In genomic region chrX:52612806-52613205, GRCm38 (mm10) we compare ENCODE assay signal across 8 mouse cellular contexts. TPM values are rescaled to one million over a fixed set of nuclear protein-coding genes. Genes with fewer than 3 reads are reported as not detected.
DNase-seq lines count a peak whose midpoint lies in the region; ATAC-seq and TF ChIP-seq lines count a peak whose summit lies in the region.

No protein-coding gene starts in this region.

- peak overlapping the region; percentile 76 for H3K27ac ChIP-seq in kidney, postnatal 0 days
- peak overlapping the region; percentile 88 for H3K27ac ChIP-seq in embryonic facial prominence, embryonic 14.5 days (replicated peaks; ENCODE audit: low read depth, low read length)
- no peak overlapping the region for H3K27ac ChIP-seq in hindbrain, postnatal 0 days

- H3K27me3 ChIP-seq in kidney, postnatal 0 days (ENCODE audit: insufficient read depth, low read length): no peaks in the 10 kb centered on the region
- H3K27me3 ChIP-seq in embryonic facial prominence, embryonic 14.5 days (replicated peaks; ENCODE audit: control insufficient read depth, insufficient read depth, low read length): peaks cover 15% of the 10 kb centered on the region
- no peaks in the 10 kb centered on the region for H3K27me3 ChIP-seq in hindbrain, postnatal 0 days (ENCODE audit: insufficient read depth, low read length)

- H3K9me3 ChIP-seq in kidney, postnatal 0 days (replicated peaks; ENCODE audit: low read length): no peaks in the 10 kb centered on the region
- H3K9me3 ChIP-seq in embryonic facial prominence, embryonic 14.5 days (ENCODE audit: control insufficient read depth, low read length): no peaks in the 10 kb centered on the region
- no peaks in the 10 kb centered on the region for H3K9me3 ChIP-seq in hindbrain, postnatal 0 days (ENCODE audit: low read length)

- 19% methylated on average over 12 of the region's 12 CpGs for WGBS in kidney, postnatal 0 days
- whole genome bisulfite sequencing in embryonic facial prominence, embryonic 14.5 days: 20% methylated on average over 10 of the region's 12 CpGs
- 18% methylated on average over 12 of the region's 12 CpGs for WGBS in hindbrain, postnatal 0 days

- no peaks in the 10 kb centered on the region for H3K4me1 ChIP-seq in kidney, postnatal 0 days (replicated peaks; ENCODE audit: insufficient read depth, low read length)
- peaks cover 3% of the 10 kb centered on the region; the same call in 1 of the 2 replicates for H3K4me1 ChIP-seq in embryonic facial prominence, embryonic 14.5 days (ENCODE audit: control insufficient read depth, insufficient read depth, low read length)
- no peaks in the 10 kb centered on the region for H3K4me1 ChIP-seq in hindbrain, postnatal 0 days (ENCODE audit: insufficient read depth, low read length)

- peak overlapping the region; percentile 64 for H3K4me2 ChIP-seq in kidney, postnatal 0 days (ENCODE audit: low read length)
- peak overlapping the region; percentile 53 for H3K4me2 ChIP-seq in embryonic facial prominence, embryonic 14.5 days (ENCODE audit: low read depth, low read length)
- peak overlapping the region; percentile 70 for H3K4me2 ChIP-seq in hindbrain, postnatal 0 days (ENCODE audit: low read depth, low read length)

- no peak for DNase-seq in kidney, postnatal 0 days (ENCODE audit: low spot score)
- DNase-seq in kidney, adult 8-10 months: no peak
- no peak for DNase-seq in embryonic facial prominence, embryonic 14.5 days (ENCODE audit: low spot score)
- DNase-seq in hindbrain, postnatal 0 days (ENCODE audit: low spot score): no peak
- DNase-seq in neural tube, embryonic 10.5 days (ENCODE audit: extremely low spot score, low spot score): peak; percentile 26
- no peak for DNase-seq in MN1 (ENCODE audit: low spot score)
- no peak for DNase-seq in layer of hippocampus, adult 9-10 months (ENCODE audit: low spot score)

- peak overlapping the region; percentile 50 for H3K4me3 ChIP-seq in kidney, postnatal 0 days (replicated peaks; ENCODE audit: low read depth, low read length)
- H3K4me3 ChIP-seq in embryonic facial prominence, embryonic 14.5 days (ENCODE audit: low read depth, low read length): peak overlapping the region; percentile 54
- H3K4me3 ChIP-seq in hindbrain, postnatal 0 days (ENCODE audit: low read length): peak overlapping the region; percentile 47

- no peak for ATAC-seq in kidney, postnatal 0 days (replicated peaks; ENCODE audit: low FRiP score, low read depth)
- no peak for ATAC-seq in embryonic facial prominence, embryonic 14.5 days (ENCODE audit: low read depth)
- ATAC-seq in hindbrain, postnatal 0 days: no peak
- no peak for ATAC-seq in cerebellum, adult (ENCODE audit: insufficient number of reproducible peaks, low FRiP score, low TSS enrichment)

- no peak for TF ChIP-seq CTCF in kidney, postnatal 0 days (IDR thresholded peaks at IDR 0.05; ENCODE audit: low read depth)
- no peak for TF ChIP-seq CTCF in hindbrain, postnatal 0 days (IDR thresholded peaks at IDR 0.05; ENCODE audit: low read depth)

- peak overlapping the region; percentile 60 for H3K9ac ChIP-seq in kidney, postnatal 0 days (ENCODE audit: low read depth, low read length)
- peak overlapping the region; percentile 70 for H3K9ac ChIP-seq in embryonic facial prominence, embryonic 14.5 days (ENCODE audit: low read depth, low read length)
- no peak overlapping the region for H3K9ac ChIP-seq in hindbrain, postnatal 0 days (replicated peaks; ENCODE audit: low read length)

- H3K36me3 ChIP-seq in kidney, postnatal 0 days (ENCODE audit: insufficient read depth, low read length): no peaks in the 10 kb centered on the region
- H3K36me3 ChIP-seq in embryonic facial prominence, embryonic 14.5 days (ENCODE audit: control insufficient read depth, insufficient read depth, low read length): no peaks in the 10 kb centered on the region
- no peaks in the 10 kb centered on the region for H3K36me3 ChIP-seq in hindbrain, postnatal 0 days (ENCODE audit: insufficient read depth, low read length)

RNA-seq across cellular contexts. Expression of gene Gpc3, which starts 0.9 kb away (rescaled TPM):
- 1,010 and 1,051 TPM in 2 replicates for polyA plus RNA-seq in kidney, postnatal 0 days (2015; fragmentation: Nextera tagmentation; extraction: Ambion mirVana)
- 694 and 855 TPM in 2 replicates for polyA plus RNA-seq in embryonic facial prominence, embryonic 14.5 days (2014; fragmentation: Nextera tagmentation; extraction: Ambion mirVana)
- 15.6 and 33.3 TPM in 2 replicates for total RNA-seq in hindbrain, postnatal 0 days (2014; rRNA removed)
- polyA plus RNA-seq in hindbrain, postnatal 0 days (2015; fragmentation: Nextera tagmentation; extraction: Ambion mirVana): 82.4 and 86.1 TPM in 2 replicates
